Mouse (Mus musculus): ENCODE data around the gene Cfc1.

- TF ChIP-seq CTCF (IDR thresholded peaks at IDR 0.05; ENCODE audit: extremely low read depth, insufficient read depth, insufficient read length, insufficient replicate concordance) (no peak), POLR2A (IDR thresholded peaks at IDR 0.05; ENCODE audit: low read depth, low read length) (no peak)
These were observed 12.6 kb upstream of the Cfc1 start for GRCm38 (mm10) chr1:34522850-34523244.

All from spleen, adult 2 months (tissue).